ENCODE assay signal across 8 mouse cellular contexts in genomic region chr16:36071071-36071449, GRCm38 (mm10). TPM values are rescaled to one million over a fixed set of nuclear protein-coding genes. Genes with fewer than 3 reads are reported as not detected.
DNase-seq lines count a peak whose midpoint lies in the region; ATAC-seq and TF ChIP-seq lines count a peak whose summit lies in the region.

No protein-coding gene starts in this region.

- H3K27ac ChIP-seq in heart, adult 2 months = peak overlapping the region; percentile 99
- peak overlapping the region; percentile 97 for H3K27ac ChIP-seq in ES-E14 (ENCODE audit: insufficient read depth, low read depth, low read length, poor library complexity, severe bottlenecking)
- H3K27ac ChIP-seq in forebrain, embryonic 16.5 days (ENCODE audit: low read length) = peak overlapping the region; percentile 100
- peak overlapping the region; percentile 100 for H3K27ac ChIP-seq in liver, postnatal 0 days (ENCODE audit: low read depth)

- no peak for TF ChIP-seq CTCF in heart, adult 2 months (IDR thresholded peaks at IDR 0.05)
- TF ChIP-seq CTCF in liver, postnatal 0 days (IDR thresholded peaks at IDR 0.05; ENCODE audit: low read depth) = no peak

- H3K4me2 ChIP-seq in forebrain, embryonic 16.5 days (ENCODE audit: low read length) = peak overlapping the region; percentile 89
- peak overlapping the region; percentile 89 for H3K4me2 ChIP-seq in liver, postnatal 0 days (ENCODE audit: low read depth, low read length)

- DNase-seq in heart, adult 2 months = no peak
- no peak for DNase-seq in heart, postnatal 25 days (ENCODE audit: low spot score)
- peak; percentile 39 for DNase-seq in ES-E14 (ENCODE audit: low read depth, low spot score)
- no peak for DNase-seq in liver, postnatal 0 days
- DNase-seq in cerebellum, adult 11 months = no peak
- DNase-seq in right cerebral cortex, adult 18-20 months = no peak
- DNase-seq in kidney, postnatal 10 days = no peak

- in situ Hi-C loops in ES-E14 (cut with MboI; ENCODE audit: low sequenced_read_pairs in 2 of 2, unreplicated experiment in 2 of 2) = no loop called here

- peak overlapping the region; percentile 81 for H3K4me3 ChIP-seq in heart, adult 2 months
- peak overlapping the region; percentile 92 to 96 for H3K4me3 ChIP-seq in ES-E14 (ENCODE audit: insufficient read depth in 1 of 2, low read depth in 1 of 2, low read length in 2 of 2, poor library complexity in 1 of 2, severe bottlenecking in 1 of 2)
- H3K4me3 ChIP-seq in forebrain, embryonic 16.5 days (replicated peaks; ENCODE audit: low read length) = peak overlapping the region; percentile 91
- peak overlapping the region; percentile 82 for H3K4me3 ChIP-seq in liver, postnatal 0 days (ENCODE audit: low read depth, low read length)

- TF ChIP-seq EP300 in heart, adult 2 months (IDR thresholded peaks at IDR 0.05; ENCODE audit: insufficient read depth, low read depth, low read length) = no peak
- no peak for TF ChIP-seq EP300 in liver, postnatal 0 days (IDR thresholded peaks at IDR 0.05; ENCODE audit: low read depth)

- no peaks in the 10 kb centered on the region; the same call in 1 of the 2 replicates for H3K36me3 ChIP-seq in heart, adult 2 months (ENCODE audit: control insufficient read depth, insufficient read depth, low read length)
- H3K36me3 ChIP-seq in ES-E14 (ENCODE audit: control insufficient read depth, insufficient read depth, low read length, poor library complexity, severe bottlenecking) = peaks cover 8% of the 10 kb centered on the region
- H3K36me3 ChIP-seq in forebrain, embryonic 16.5 days (ENCODE audit: control insufficient read depth, insufficient read depth) = no peaks in the 10 kb centered on the region
- H3K36me3 ChIP-seq in liver, postnatal 0 days (replicated peaks; ENCODE audit: insufficient read depth, low read length) = no peaks in the 10 kb centered on the region; the same call in 1 of the 2 replicates

- H3K9me3 ChIP-seq in ES-E14 (ENCODE audit: control insufficient read depth, insufficient read depth, low read depth, low read length) = no peaks in the 10 kb centered on the region
- H3K9me3 ChIP-seq in forebrain, embryonic 16.5 days (ENCODE audit: control insufficient read depth, low read length) = no peaks in the 10 kb centered on the region
- no peaks in the 10 kb centered on the region for H3K9me3 ChIP-seq in liver, postnatal 0 days (ENCODE audit: low read length)

- H3K4me1 ChIP-seq in heart, adult 2 months (ENCODE audit: control insufficient read depth, insufficient read depth, low read length) = peaks cover 3% of the 10 kb centered on the region
- H3K4me1 ChIP-seq in ES-E14 (ENCODE audit: control insufficient read depth in 2 of 2, insufficient read depth in 2 of 2, low read length in 2 of 2, poor library complexity in 1 of 2) = peaks cover 0 to 8% of the 10 kb centered on the region in 2 experiments; a peak in 1 of 4 replicates
- H3K4me1 ChIP-seq in forebrain, embryonic 16.5 days (replicated peaks; ENCODE audit: control insufficient read depth, insufficient read depth, low read length) = peaks cover 29% of the 10 kb centered on the region
- H3K4me1 ChIP-seq in liver, postnatal 0 days (ENCODE audit: insufficient read depth) = peaks cover 24% of the 10 kb centered on the region

- intact Hi-C loops in heart, adult 2 months (cut with DNase I) = loop anchor here (1.0 to 5.0 kb wide), 3 partner anchors 28 to 134 kb away; partner anchors contain the start of genes Dtx3l and Parp9
- intact Hi-C loops in heart, postnatal 25 days (cut with DNase I) = loop anchor here (5.0 to 10.0 kb wide), 2 partner anchors 34 to 196 kb away; partner anchors contain the start of gene Parp14

- H3K79me2 ChIP-seq in heart, adult 2 months (replicated peaks; ENCODE audit: control insufficient read depth, insufficient read depth, low read length) = no peaks in the 10 kb centered on the region

- ATAC-seq in forebrain, embryonic 16.5 days = no peak
- ATAC-seq in liver, postnatal 0 days = peak; percentile 1

- H3K27me3 ChIP-seq in heart, adult 2 months (ENCODE audit: control insufficient read depth, insufficient read depth, low read length) = no peaks in the 10 kb centered on the region
- H3K27me3 ChIP-seq in forebrain, embryonic 16.5 days (replicated peaks; ENCODE audit: control insufficient read depth, insufficient read depth, low read length) = no peaks in the 10 kb centered on the region
- no peaks in the 10 kb centered on the region for H3K27me3 ChIP-seq in liver, postnatal 0 days (ENCODE audit: insufficient read depth, low read length)

- TF ChIP-seq POLR2A in heart, adult 2 months (IDR thresholded peaks at IDR 0.05; ENCODE audit: insufficient read depth, low read depth, low read length) = no peak

- WGBS in heart, adult 2 months = 0% methylated on average over 16 of the region's 16 CpGs
- 0% methylated on average over 16 of the region's 16 CpGs for WGBS in forebrain, embryonic 16.5 days
- WGBS in liver, postnatal 0 days (ENCODE audit: insufficient replicate concordance) = under 1% methylated on average over 16 of the region's 16 CpGs

- H3K9ac ChIP-seq in heart, adult 2 months (ENCODE audit: low read depth, low read length) = peak overlapping the region; percentile 96
- peak overlapping the region; percentile 91 for H3K9ac ChIP-seq in ES-E14 (ENCODE audit: insufficient read depth, low read depth, low read length, poor library complexity, severe bottlenecking)
- H3K9ac ChIP-seq in forebrain, embryonic 16.5 days (replicated peaks; ENCODE audit: low read depth, low read length) = peak overlapping the region; percentile 90
- H3K9ac ChIP-seq in liver, postnatal 0 days (replicated peaks) = peak overlapping the region; percentile 85

TF ChIP-seq in ES-E14, 5 proteins besides CTCF, POLR2A, EP300 and RAD21:
- TF ChIP-seq CHD2 (IDR thresholded peaks at IDR 0.05; ENCODE audit: low read depth, low read length) = no peak
- no peak for TF ChIP-seq MAFK (IDR thresholded peaks at IDR 0.05; ENCODE audit: insufficient read depth, low read depth, low read length)
- TF ChIP-seq ZC3H11A (IDR thresholded peaks at IDR 0.05; ENCODE audit: borderline replicate concordance, low read depth, low read length) = no peak
- TF ChIP-seq HCFC1 (IDR thresholded peaks at IDR 0.05; ENCODE audit: borderline replicate concordance, insufficient read depth, low read length) = no peak
- TF ChIP-seq ZNF384 (IDR thresholded peaks at IDR 0.05; ENCODE audit: low read depth, low read length) = no peak

RNA-seq across cellular contexts. Expression of gene Fam162a, which starts 0.3 kb away (rescaled TPM):
- total RNA-seq in heart, adult 2 months (2021) = 100 to 1,000 TPM; 212 to 248 TPM
- 95.0 and 98.5 TPM in 2 replicates for polyA plus RNA-seq in heart, adult 2 months (2012; rRNA removed)
- 100 to 1,000 TPM; 241 to 254 TPM for total RNA-seq in heart, postnatal 25 days (2021)
- total RNA-seq in ES-E14 (2012; rRNA removed) = 153 and 243 TPM in 2 replicates
- 144 and 171 TPM in 2 replicates for polyA plus RNA-seq in forebrain, embryonic 16.5 days (2015; fragmentation: Nextera tagmentation; extraction: Ambion mirVana)
- 176 and 193 TPM in 2 replicates for polyA plus RNA-seq in liver, postnatal 0 days (2015; fragmentation: Nextera tagmentation; extraction: Ambion mirVana)

RNA-seq across cellular contexts. Expression of gene Ccdc58, which starts 0.4 kb away (rescaled TPM):
- total RNA-seq in heart, adult 2 months (2021) = 10 to 100 TPM; 31.1 to 33.3 TPM
- polyA plus RNA-seq in heart, adult 2 months (2012; rRNA removed) = 14.0 and 24.2 TPM in 2 replicates
- 10 to 100 TPM; 30.7 to 35.8 TPM for total RNA-seq in heart, postnatal 25 days (2021)
- 160 and 185 TPM in 2 replicates for total RNA-seq in ES-E14 (2012; rRNA removed)
- polyA plus RNA-seq in forebrain, embryonic 16.5 days (2015; fragmentation: Nextera tagmentation; extraction: Ambion mirVana) = 35.0 and 36.3 TPM in 2 replicates
- 54.6 and 58.9 TPM in 2 replicates for polyA plus RNA-seq in liver, postnatal 0 days (2015; fragmentation: Nextera tagmentation; extraction: Ambion mirVana)

RNA-seq across cellular contexts. Expression of gene Wdr5b, which starts 30.1 kb away (rescaled TPM):
- total RNA-seq in heart, adult 2 months (2021) = 1 to 10 TPM; 2.7 to 2.8 TPM
- 1.8 and 2.5 TPM in 2 replicates for polyA plus RNA-seq in heart, adult 2 months (2012; rRNA removed)
- 1 to 10 TPM; 2.6 to 2.9 TPM for total RNA-seq in heart, postnatal 25 days (2021)
- 3.3 and 4.2 TPM in 2 replicates for total RNA-seq in ES-E14 (2012; rRNA removed)
- 14.4 and 15.5 TPM in 2 replicates for polyA plus RNA-seq in forebrain, embryonic 16.5 days (2015; fragmentation: Nextera tagmentation; extraction: Ambion mirVana)
- 2.2 TPM in 2 replicates for polyA plus RNA-seq in liver, postnatal 0 days (2015; fragmentation: Nextera tagmentation; extraction: Ambion mirVana)

RNA-seq across cellular contexts. Expression of gene Csta1, which starts 60.0 kb away (rescaled TPM):
- total RNA-seq in heart, adult 2 months (2021) = not detected
- not detected in 2 replicates for polyA plus RNA-seq in heart, adult 2 months (2012; rRNA removed)
- not detected for total RNA-seq in heart, postnatal 25 days (2021)
- not detected in 2 replicates for total RNA-seq in ES-E14 (2012; rRNA removed)
- not detected in 2 replicates for polyA plus RNA-seq in forebrain, embryonic 16.5 days (2015; fragmentation: Nextera tagmentation; extraction: Ambion mirVana)
- not detected in 2 replicates for polyA plus RNA-seq in liver, postnatal 0 days (2015; fragmentation: Nextera tagmentation; extraction: Ambion mirVana)
